Mouse (Mus musculus) midbrain, embryonic 15.5 days (tissue): ENCODE data around the gene Cyb561d1. TPM values are rescaled to one million over a fixed set of nuclear protein-coding genes. Genes with fewer than 3 reads are reported as not detected.
"Not testable (repeated sequence)": the region's sequence is repeated elsewhere in the genome, so short reads cannot be mapped to it uniquely, and the experiment has no call there.

Source experiments
- ATAC-seq: fragments of 200-750 bp; cut with Nextera tagmentation; replicated peaks from 2 replicates; pipeline ENCODE4 v1.8.0; 2017; ENCODE audit warnings: moderate TSS enrichment
- H3K27ac ChIP-seq: fragments of 300-500 bp; sonication (generic); 2 replicates; pipeline ENCODE4 v1.5.1; 2015; ENCODE audit warnings: mild to moderate bottlenecking, inconsistent platforms
- H3K27me3 ChIP-seq: fragments of 300-500 bp; sonication (generic); replicated peaks from 2 replicates; pipeline ENCODE4 v1.6.1; 2015; ENCODE audit warnings: inconsistent platforms
- H3K36me3 ChIP-seq: fragments of 300-500 bp; sonication (generic); replicated peaks from 2 replicates; pipeline ENCODE4 v1.6.1; 2015; ENCODE audit warnings: inconsistent platforms
- H3K4me1 ChIP-seq: fragments of 300-500 bp; sonication (generic); 2 replicates; pipeline ENCODE4 v1.6.1; 2015; ENCODE audit warnings: inconsistent platforms
- H3K4me2 ChIP-seq: fragments of 300-500 bp; sonication (generic); 2 replicates; pipeline ENCODE4 v1.6.1; 2015; ENCODE audit warnings: inconsistent platforms, mild to moderate bottlenecking, moderate library complexity
- H3K4me3 ChIP-seq: fragments of 300-500 bp; sonication (generic); 2 replicates; pipeline ENCODE4 v1.5.1; 2015; ENCODE audit warnings: mild to moderate bottlenecking, inconsistent platforms
- H3K9ac ChIP-seq: fragments of 300-500 bp; sonication (generic); 2 replicates; pipeline ENCODE4 v1.6.1; 2015; ENCODE audit warnings: mild to moderate bottlenecking, inconsistent platforms
- H3K9me3 ChIP-seq: fragments of 300-500 bp; sonication (generic); 2 replicates; pipeline ENCODE4 v1.6.1; 2016; ENCODE audit warnings: inconsistent platforms
- WGBS: fragments of 180-500 bp; shearing (Covaris S2); methylation state at CpG from one replicate; pipeline ENCODE4 v1.1.7; 2015; ENCODE audit warnings: mixed read lengths; 5-methylcytosine and 5-hydroxymethylcytosine counted together
- polyA plus RNA-seq: library from polyadenylated mRNA; unstranded; fragments of >200 nt; fragmentation: Nextera tagmentation; extraction: Ambion mirVana; gene quantifications from 2 replicates; pipeline ENCODE4 v1.2.1, GENCODE M21; 2015

Gene Cyb561d1
- 4.1 and 4.6 TPM in 2 replicates for polyA plus RNA-seq

- Histone ChIP-seq H3K27ac (peak within 1 kb of the TSS; percentile 75), H3K4me2 (peak within 1 kb of the TSS; percentile 61), H3K9ac (peak within 1 kb of the TSS; percentile 54), H3K27me3 (no peaks in the 10 kb centered on the region), H3K9me3 (no peaks in the 10 kb centered on the region), H3K4me1 (peaks cover 40% of the 10 kb centered on the region), H3K4me3 (peak within 1 kb of the TSS; percentile 55), H3K36me3 (peaks cover 5% of the 10 kb centered on the region)
- 2% methylated on average over 44 of the region's 44 CpGs for WGBS
- peak; percentile 80 for ATAC-seq
Measured at GRCm38 (mm10) chr3:108200329-108201323, at the start of gene Cyb561d1. Cyb561d1 (minus strand) TSS chr3:108201212.

- Histone ChIP-seq H3K4me3 (no peak overlapping the region), H3K36me3 (no peaks in the 10 kb centered on the region), H3K27me3 (no peaks in the 10 kb centered on the region), H3K4me1 (no peaks in the 10 kb centered on the region), H3K9me3 (no peaks in the 10 kb centered on the region), H3K27ac (no peak overlapping the region), H3K9ac (no peak overlapping the region), H3K4me2 (no peak overlapping the region)
- WGBS = 81% methylated on average over 2 of the region's 2 CpGs
- no peak for ATAC-seq
Measured at GRCm38 (mm10) chr3:108246857-108247256, 45.8 kb upstream of the Cyb561d1 start.

- Histone ChIP-seq H3K9me3 (no peaks in the 10 kb centered on the region), H3K4me1 (no peaks in the 10 kb centered on the region), H3K4me2 (no peak overlapping the region), H3K36me3 (no peaks in the 10 kb centered on the region), H3K9ac (no peak overlapping the region), H3K4me3 (no peak overlapping the region), H3K27me3 (no peaks in the 10 kb centered on the region), H3K27ac (no peak overlapping the region)
- WGBS = 91% methylated on average over 3 of the region's 3 CpGs
- no peak for ATAC-seq
Measured at GRCm38 (mm10) chr3:108241243-108241839, 40.3 kb upstream of the Cyb561d1 start.

GRCm38 (mm10) chr3:108237474-108238102 lies 36.6 kb upstream of the Cyb561d1 start:
- H3K4me2 ChIP-seq, H3K27me3 ChIP-seq, H3K4me3 ChIP-seq, H3K9me3 ChIP-seq, H3K27ac ChIP-seq, H3K4me1 ChIP-seq, H3K9ac ChIP-seq, ATAC-seq, H3K36me3 ChIP-seq: not testable (repeated sequence)
- 87% methylated on average over 4 of the region's 4 CpGs for WGBS

- Histone ChIP-seq H3K36me3 (no peaks in the 10 kb centered on the region), H3K4me1 (peaks cover 6% of the 10 kb centered on the region), H3K27ac (no peak overlapping the region), H3K4me3 (no peak overlapping the region), H3K4me2 (no peak overlapping the region), H3K9ac (no peak overlapping the region), H3K27me3 (peaks cover 11% of the 10 kb centered on the region), H3K9me3 (no peaks in the 10 kb centered on the region)
- WGBS = 82% methylated on average over 4 of the region's 4 CpGs
- no peak for ATAC-seq
Measured at GRCm38 (mm10) chr3:108231646-108232045, 30.6 kb upstream of the Cyb561d1 start.

- Histone ChIP-seq H3K27me3 (peaks cover 41% of the 10 kb centered on the region), H3K36me3 (no peaks in the 10 kb centered on the region), H3K9ac (no peak overlapping the region), H3K9me3 (no peaks in the 10 kb centered on the region), H3K4me3 (no peak overlapping the region), H3K4me1 (peaks cover 15% of the 10 kb centered on the region), H3K4me2 (no peak overlapping the region), H3K27ac (no peak overlapping the region)
- no peak for ATAC-seq
- 85% methylated on average over 2 of the region's 2 CpGs for WGBS
Measured at GRCm38 (mm10) chr3:108227521-108227920, 26.5 kb upstream of the Cyb561d1 start.

- H3K4me1 ChIP-seq = peaks cover 15% of the 10 kb centered on the region
- 0 out of 2 replicates have a peak, but pooled peaks have one; percentile 20 for ATAC-seq
- H3K36me3 ChIP-seq = no peaks in the 10 kb centered on the region
- no peaks in the 10 kb centered on the region for H3K9me3 ChIP-seq
- peaks cover 41% of the 10 kb centered on the region for H3K27me3 ChIP-seq
- 1% methylated on average over 44 of the region's 44 CpGs for WGBS
- 0 out of 2 replicates have a peak within 1 kb of the TSS, but pooled peaks have one; percentile 8 for H3K9ac ChIP-seq
- H3K27ac ChIP-seq = no peak within 1 kb of the TSS
- peak within 1 kb of the TSS; percentile 39 for H3K4me3 ChIP-seq
- peak within 1 kb of the TSS; percentile 72 for H3K4me2 ChIP-seq
Measured at GRCm38 (mm10) chr3:108226558-108227350, 25.7 kb upstream of the Cyb561d1 start, which contains the start of gene Sypl2. Sypl2 (minus strand) TSS chr3:108226648.

GRCm38 (mm10) chr3:108225711-108226557 lies 24.9 kb upstream of the Cyb561d1 start:
- Histone ChIP-seq H3K27ac (no peak overlapping the region), H3K4me2 (peak overlapping the region; percentile 72), H3K4me3 (peak overlapping the region; percentile 39), H3K27me3 (peaks cover 41% of the 10 kb centered on the region), H3K9me3 (no peaks in the 10 kb centered on the region), H3K4me1 (peaks cover 15% of the 10 kb centered on the region), H3K36me3 (no peaks in the 10 kb centered on the region), H3K9ac (0 out of 2 replicates have a peak overlapping the region, but pooled peaks have one; percentile 8)
- peak; percentile 54 for ATAC-seq
- 4% methylated on average over 67 of the region's 67 CpGs for WGBS

- Histone ChIP-seq H3K4me3 (no peak overlapping the region), H3K27ac (no peak overlapping the region), H3K4me1 (no peaks in the 10 kb centered on the region), H3K9ac (no peak overlapping the region), H3K4me2 (no peak overlapping the region), H3K36me3 (no peaks in the 10 kb centered on the region), H3K27me3 (peaks cover 21% of the 10 kb centered on the region), H3K9me3 (no peaks in the 10 kb centered on the region)
- WGBS = 80% methylated on average over 3 of the region's 3 CpGs
- ATAC-seq = no peak
Measured at GRCm38 (mm10) chr3:108220661-108221060, 19.6 kb upstream of the Cyb561d1 start.

- Histone ChIP-seq H3K36me3 (no peaks in the 10 kb centered on the region), H3K4me3 (no peak overlapping the region), H3K9ac (no peak overlapping the region), H3K4me2 (no peak overlapping the region), H3K27me3 (no peaks in the 10 kb centered on the region), H3K9me3 (no peaks in the 10 kb centered on the region), H3K27ac (no peak overlapping the region), H3K4me1 (peaks cover 6% of the 10 kb centered on the region)
- WGBS = 23% methylated on average over 5 of the region's 5 CpGs
- ATAC-seq = no peak
Measured at GRCm38 (mm10) chr3:108214734-108215133, 13.7 kb upstream of the Cyb561d1 start.

GRCm38 (mm10) chr3:108212406-108212805 lies 11.4 kb upstream of the Cyb561d1 start:
- WGBS = 87% methylated on average over 8 of the region's 8 CpGs

More at GRCm38 (mm10) chr3:108212406-108212805, 11.4 kb upstream of the Cyb561d1 start:
- H3K9ac ChIP-seq = no peak overlapping the region
- no peaks in the 10 kb centered on the region for H3K27me3 ChIP-seq
- no peak overlapping the region for H3K4me3 ChIP-seq
- no peak for ATAC-seq
- H3K4me1 ChIP-seq = peaks cover 23% of the 10 kb centered on the region
- H3K4me2 ChIP-seq = no peak overlapping the region
- H3K9me3 ChIP-seq = no peaks in the 10 kb centered on the region
- no peak overlapping the region for H3K27ac ChIP-seq
- no peaks in the 10 kb centered on the region for H3K36me3 ChIP-seq
